Mouse (Mus musculus) testis, adult 2 months (tissue): ENCODE measurements around the gene Gm2012.
"Not testable (repeated sequence)": the region's sequence is repeated elsewhere in the genome, so short reads cannot be mapped to it uniquely, and the experiment has no call there.

Experiments used
- CTCF ChIP-seq: fragments of 200-500 bp; IDR thresholded peaks from 2 replicates; pipeline ENCODE4 v1.5.1; 2012; ENCODE audit warnings: low read depth, mild to moderate bottlenecking, inconsistent platforms, low read length, moderate library complexity; ENCODE audit not compliant: control insufficient read depth, insufficient read depth, insufficient replicate concordance
- POLR2A ChIP-seq: fragments of 200-500 bp; IDR thresholded peaks from 2 replicates; pipeline ENCODE4 v1.6.1; 2012; ENCODE audit warnings: low read depth, mild to moderate bottlenecking, inconsistent platforms, low read length, moderate library complexity; ENCODE audit not compliant: control insufficient read depth

DNA sequence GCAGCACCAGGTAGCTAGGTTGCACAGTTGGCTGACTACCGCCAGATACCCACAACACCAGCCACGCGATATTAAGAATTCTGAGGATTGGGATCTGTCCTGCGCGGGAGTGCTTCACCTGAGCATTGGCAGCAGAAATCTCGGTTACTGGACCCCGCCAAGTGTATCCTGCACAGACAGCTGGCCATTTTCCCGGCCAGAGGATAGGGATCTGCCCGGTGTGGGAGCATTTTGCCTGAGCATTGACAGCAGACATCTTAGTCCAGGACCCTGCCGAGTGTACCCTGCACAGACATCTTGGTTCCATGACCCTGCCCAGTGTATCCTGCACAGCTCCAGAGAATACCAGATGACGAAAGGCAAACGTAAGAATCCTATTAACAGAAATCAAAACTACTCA, 72.0 kb downstream of the Gm2012 start:
- not testable (repeated sequence) for TF ChIP-seq CTCF, POLR2A
